Mouse (Mus musculus): Measurements from ENCODE around the gene Sik1. TPM values are rescaled to one million over a fixed set of nuclear protein-coding genes. Genes with fewer than 3 reads are reported as not detected.
A peak's percentile ranks its signal among the peaks of the same experiment; 100 is the strongest.

The Sik1 gene
- total RNA-seq, 2 experiments from 2014 or later, result 17.0 to 27.2 TPM

- DNase-seq, result no peak
Observed at GRCm38 (mm10) chr17:31817203-31817602, 38.4 kb downstream of the Sik1 start.

GRCm38 (mm10) chr17:31814848-31815247, 40.8 kb downstream of the Sik1 start:
- no peak for DNase-seq
- intact Hi-C loops (cut with DNase I), result no loop called here

More at GRCm38 (mm10) chr17:31817203-31817602, 38.4 kb downstream of the Sik1 start:
- intact Hi-C loops (cut with DNase I), result no loop called here

GRCm38 (mm10) chr17:31813938-31814622, 41.5 kb downstream of the Sik1 start:
- no peak for DNase-seq
- intact Hi-C loops (cut with DNase I), result no loop called here

- DNase-seq, result no peak
- intact Hi-C loops (cut with DNase I), result no loop called here
Observed at GRCm38 (mm10) chr17:31811333-31811732, 44.3 kb downstream of the Sik1 start.

GRCm38 (mm10) chr17:31809894-31810293, 45.7 kb downstream of the Sik1 start:
- intact Hi-C loops (cut with DNase I), result no loop called here
- no peak for DNase-seq

GRCm38 (mm10) chr17:31809136-31809535, 46.5 kb downstream of the Sik1 start:
- intact Hi-C loops (cut with DNase I), result no loop called here
- no peak for DNase-seq

GRCm38 (mm10) chr17:31808082-31808875, 47.3 kb downstream of the Sik1 start:
- no peak for DNase-seq
- intact Hi-C loops (cut with DNase I), result no loop called here

- intact Hi-C loops (cut with DNase I), result no loop called here
- no peak for DNase-seq
Observed at GRCm38 (mm10) chr17:31806496-31806895, 49.1 kb downstream of the Sik1 start.

- DNase-seq, result peak in 1 of 2 experiments; percentile 30
- intact Hi-C loops (cut with DNase I), result no loop called here
Observed at GRCm38 (mm10) chr17:31806025-31806424, 49.6 kb downstream of the Sik1 start.

GRCm38 (mm10) chr17:31805585-31805984, 50.0 kb downstream of the Sik1 start:
- intact Hi-C loops (cut with DNase I), result no loop called here

GRCm38 (mm10) chr17:31802272-31803017, 53.2 kb downstream of the Sik1 start:
- no peak for DNase-seq
- intact Hi-C loops (cut with DNase I), result no loop called here

More at GRCm38 (mm10) chr17:31805585-31805984, 50.0 kb downstream of the Sik1 start:
- no peak for DNase-seq

GRCm38 (mm10) chr17:31800852-31801363, 54.7 kb downstream of the Sik1 start:
- no peak for DNase-seq
- intact Hi-C loops (cut with DNase I), result no loop called here

- no peak for DNase-seq
- intact Hi-C loops (cut with DNase I), result loop anchor here (5.0 kb wide), 1 partner anchor 41 kb away; no protein-coding TSS in a partner anchor
Observed at GRCm38 (mm10) chr17:31795893-31796292, 59.7 kb downstream of the Sik1 start.

Other genes starting within 250 kb of the Sik1 start
- under 1 TPM; 0.32 to 0.77 TPM for gene Cbs, start 218.6 kb downstream of the Sik1 start, total RNA-seq (2021)
- 10 to 100 TPM; 56.8 to 65.7 TPM for gene U2af1, start 196.9 kb downstream of the Sik1 start, total RNA-seq (2021)
- gene Cryaa, start 178.0 kb downstream of the Sik1 start, total RNA-seq (2021), result not detected
- gene Rrp1b, start 180.3 kb upstream of the Sik1 start, total RNA-seq (2021), result 1 to 10 TPM; 6.8 to 7.0 TPM
- under 1 TPM; 0.59 to 0.67 TPM for gene Hsf2bp, start 180.5 kb upstream of the Sik1 start, total RNA-seq (2021)

Measured in gastrocnemius, postnatal 36 days (tissue).